Mouse (Mus musculus) liver, postnatal 0 days (tissue): Measurements from ENCODE around the gene Tmem72. TPM values are rescaled to one million over a fixed set of nuclear protein-coding genes. Genes with fewer than 3 reads are reported as not detected.

Experiments
- ATAC-seq: fragments of 200-750 bp; cut with Nextera tagmentation; 2 replicates; pipeline ENCODE4 v1.8.0; 2017; ENCODE audit warnings: mild to moderate bottlenecking, moderate library complexity
- DNase-seq: peaks from one replicate; pipeline ENCODE4 v3.0.0-alpha.2; 2016
- H3K27ac ChIP-seq: fragments of 300-500 bp; sonication (generic); 2 replicates; pipeline ENCODE4 v1.5.1; 2014; ENCODE audit warnings: antibody characterized with exemption, moderate library complexity, mild to moderate bottlenecking, low read depth
- H3K27me3 ChIP-seq: fragments of 300-500 bp; sonication (generic); 2 replicates; pipeline ENCODE4 v1.6.1; 2014; ENCODE audit warnings: low read length, control low read depth, mixed read lengths; ENCODE audit not compliant: insufficient read depth
- H3K36me3 ChIP-seq: fragments of 300-500 bp; sonication (generic); replicated peaks from 2 replicates; pipeline ENCODE4 v1.6.1; 2014; ENCODE audit warnings: mild to moderate bottlenecking, control low read depth, low read length, moderate library complexity, mixed read lengths; ENCODE audit not compliant: insufficient read depth
- H3K4me1 ChIP-seq: fragments of 300-500 bp; sonication (generic); 2 replicates; pipeline ENCODE4 v1.6.1; 2014; ENCODE audit warnings: antibody characterized with exemption, mild to moderate bottlenecking, control low read depth; ENCODE audit not compliant: insufficient read depth
- H3K4me2 ChIP-seq: fragments of 300-500 bp; sonication (generic); 2 replicates; pipeline ENCODE4 v1.6.1; 2014; ENCODE audit warnings: low read depth, mild to moderate bottlenecking, low read length, moderate library complexity, mixed read lengths
- H3K4me3 ChIP-seq: fragments of 300-500 bp; sonication (generic); 2 replicates; pipeline ENCODE4 v1.5.1; 2014; ENCODE audit warnings: low read depth, low read length
- H3K9ac ChIP-seq: fragments of 300-500 bp; sonication (generic); replicated peaks from 2 replicates; pipeline ENCODE4 v1.6.1; 2014; ENCODE audit warnings: mild to moderate bottlenecking, moderate library complexity
- H3K9me3 ChIP-seq: fragments of 300-500 bp; sonication (generic); 2 replicates; pipeline ENCODE4 v1.6.1; 2016; ENCODE audit warnings: mild to moderate bottlenecking, control low read depth, low read length, mixed read lengths
- CTCF ChIP-seq: sonication (generic); IDR thresholded peaks from 2 replicates; pipeline ENCODE4 v1.5.1; 2016; ENCODE audit warnings: antibody characterized with exemption, low read depth
- EP300 ChIP-seq: IDR thresholded peaks from 2 replicates; pipeline ENCODE4 v1.6.1; 2016; ENCODE audit warnings: antibody characterized with exemption, low read depth, mild to moderate bottlenecking
- WGBS: fragments of 180-500 bp; shearing (Covaris S2); extraction: QIAGEN DNeasy Blood & Tissue Kit; methylation state at CpG from one replicate; pipeline ENCODE4 v1.1.7; 2014; ENCODE audit not compliant: insufficient replicate concordance; 5-methylcytosine and 5-hydroxymethylcytosine counted together
- microRNA-seq: library from miRNA; unstranded; fragments of <30 nt; microRNA quantifications from one replicate; pipeline ENCODE4, GENCODE M21; 2016
- polyA plus RNA-seq: library from polyadenylated mRNA; unstranded; fragments of >200 nt; fragmentation: Nextera tagmentation; extraction: Ambion mirVana; gene quantifications from 2 replicates; pipeline ENCODE4 v1.2.1, GENCODE M21; 2015

Gene Tmem72
- polyA plus RNA-seq, 1 experiment from 2014 or later, result not detected

DNA sequence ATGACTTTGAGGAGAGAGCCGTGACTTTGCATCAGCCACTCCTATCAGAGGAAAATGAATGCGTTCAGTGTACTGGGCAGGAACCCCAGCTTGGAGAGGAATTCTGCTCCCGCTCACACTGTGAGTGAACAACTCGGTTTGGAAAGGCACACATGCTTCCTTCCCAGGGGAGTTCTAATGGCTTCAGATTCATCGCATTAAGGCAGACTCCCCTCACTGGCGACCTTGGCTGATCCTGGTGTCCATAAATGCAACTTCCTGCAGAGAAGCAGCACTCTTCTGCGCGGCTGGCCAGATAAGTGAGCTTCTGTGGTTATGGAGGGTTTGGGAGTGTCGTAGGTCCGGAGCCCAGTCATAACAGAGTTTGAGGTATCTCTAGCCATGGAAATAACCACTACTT is 86.9 kb downstream of the Tmem72 start:
- TF ChIP-seq EP300 (no peak), CTCF (no peak)
- Histone ChIP-seq H3K9ac (no peak overlapping the region), H3K27ac (no peak overlapping the region), H3K27me3 (no peaks in the 10 kb centered on the region), H3K4me3 (no peak overlapping the region), H3K36me3 (peaks cover 3% of the 10 kb centered on the region), H3K4me1 (peaks cover 19% of the 10 kb centered on the region), H3K9me3 (no peaks in the 10 kb centered on the region), H3K4me2 (no peak overlapping the region)
- peak; percentile 10 for DNase-seq
- 59% methylated on average over 10 of the region's 10 CpGs for WGBS
- ATAC-seq, result no peak

Small RNAs within 50 kb of the gene (microRNA-seq; reads per million reads assigned to microRNA genes)
- 2.4 reads per million for gene Mir7043

Other genes starting within 250 kb of the Tmem72 start
- not detected in 2 replicates for gene Olfr211, start 227.8 kb downstream of the Tmem72 start, polyA plus RNA-seq
- not detected in 2 replicates for gene Olfr212, start 210.4 kb downstream of the Tmem72 start, polyA plus RNA-seq
- not detected in 2 replicates for gene Olfr213, start 178.5 kb downstream of the Tmem72 start, polyA plus RNA-seq
- gene Gm5580, start 165.8 kb downstream of the Tmem72 start, polyA plus RNA-seq, result 0.14 and 0.19 TPM in 2 replicates
- gene Olfr214, start 162.7 kb downstream of the Tmem72 start, polyA plus RNA-seq, result not detected in 2 replicates
- not detected in 2 replicates for gene Olfr215, start 132.7 kb downstream of the Tmem72 start, polyA plus RNA-seq
- 26.2 and 26.7 TPM in 2 replicates for gene Zfp422, start 87.9 kb downstream of the Tmem72 start, polyA plus RNA-seq
- gene Depp1, start 66.3 kb downstream of the Tmem72 start, polyA plus RNA-seq, result 103 and 122 TPM in 2 replicates
- 7.2 and 9.6 TPM in 2 replicates for gene Rassf4, start 43.0 kb downstream of the Tmem72 start, polyA plus RNA-seq